Mouse (Mus musculus): ENCODE measurements at regions not wholly inside any gene's neighbourhood (a gene's known extent, or its start where the extent isn't known, plus 50 kb on each side); places are given as distances from the start of the nearest gene placed in this dataset.
A peak's percentile ranks its signal among the peaks of the same experiment; 100 is the strongest.

DNA sequence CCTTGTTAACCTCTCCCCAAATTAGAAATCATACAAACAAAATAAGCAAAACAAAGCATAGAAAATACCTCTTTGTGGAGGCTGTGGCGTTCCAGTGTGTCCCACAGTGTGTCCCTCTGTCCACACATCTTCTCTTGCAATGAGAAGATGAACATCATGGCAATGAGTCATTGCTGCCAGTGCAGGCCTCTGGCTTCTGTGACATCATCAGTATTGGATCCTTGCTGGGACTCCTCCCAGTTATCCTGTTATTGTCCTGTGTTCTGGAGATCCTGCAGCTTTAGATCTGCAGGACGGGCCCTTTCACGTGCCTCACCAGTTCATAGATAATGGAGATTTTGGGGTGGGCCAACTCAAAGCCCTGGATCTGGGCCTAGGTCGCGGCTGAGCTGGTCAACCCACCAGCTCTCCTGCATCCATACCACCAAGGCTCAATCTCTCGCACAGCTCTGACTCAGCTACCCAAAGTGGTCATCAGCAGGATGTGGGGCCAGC, 80.9 kb downstream of the Tmem212 start:
- intact Hi-C loops (cut with DNase I), result no loop called here
- DNase-seq, result no peak

DNA sequence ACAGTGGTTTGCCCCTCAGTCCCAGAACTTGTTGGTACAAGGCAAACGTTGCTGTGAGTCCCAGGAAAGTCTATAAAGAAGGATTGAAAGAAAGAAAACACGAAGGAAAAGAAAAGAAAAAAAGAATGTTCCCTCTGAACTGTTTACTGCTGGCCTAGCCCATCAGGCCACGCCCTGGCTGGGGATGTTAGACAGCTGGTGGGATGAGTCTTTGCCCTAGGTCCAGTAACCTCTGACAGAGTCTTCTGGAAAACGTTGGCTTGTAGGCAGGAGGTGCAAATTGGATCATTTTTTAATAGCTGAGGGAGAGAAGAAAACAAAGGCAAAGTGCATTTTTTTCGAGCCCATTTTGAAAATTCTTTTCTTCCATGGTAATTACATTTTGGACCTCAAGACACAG, 91.9 kb downstream of the Tmem212 start:
- intact Hi-C loops (cut with DNase I), result no loop called here
- DNase-seq, result no peak

DNA sequence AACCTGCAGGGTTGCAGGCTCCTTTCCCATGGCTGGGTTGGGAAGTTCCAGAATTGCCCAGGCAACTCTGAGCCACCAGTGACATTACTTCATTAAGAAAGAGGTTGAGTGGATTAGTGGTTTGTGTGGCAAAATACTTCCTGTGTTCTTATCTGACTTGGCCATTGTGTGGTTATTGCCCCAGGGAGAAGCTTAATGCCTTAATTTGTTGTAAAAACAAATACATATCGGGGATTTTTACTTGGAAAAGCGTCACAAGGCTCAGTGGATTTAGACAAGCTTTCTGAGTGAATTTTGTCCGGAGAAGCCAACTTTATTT, 80.5 kb upstream of the Fndc3b start:
- intact Hi-C loops (cut with DNase I), result no loop called here
- no peak for DNase-seq

DNA sequence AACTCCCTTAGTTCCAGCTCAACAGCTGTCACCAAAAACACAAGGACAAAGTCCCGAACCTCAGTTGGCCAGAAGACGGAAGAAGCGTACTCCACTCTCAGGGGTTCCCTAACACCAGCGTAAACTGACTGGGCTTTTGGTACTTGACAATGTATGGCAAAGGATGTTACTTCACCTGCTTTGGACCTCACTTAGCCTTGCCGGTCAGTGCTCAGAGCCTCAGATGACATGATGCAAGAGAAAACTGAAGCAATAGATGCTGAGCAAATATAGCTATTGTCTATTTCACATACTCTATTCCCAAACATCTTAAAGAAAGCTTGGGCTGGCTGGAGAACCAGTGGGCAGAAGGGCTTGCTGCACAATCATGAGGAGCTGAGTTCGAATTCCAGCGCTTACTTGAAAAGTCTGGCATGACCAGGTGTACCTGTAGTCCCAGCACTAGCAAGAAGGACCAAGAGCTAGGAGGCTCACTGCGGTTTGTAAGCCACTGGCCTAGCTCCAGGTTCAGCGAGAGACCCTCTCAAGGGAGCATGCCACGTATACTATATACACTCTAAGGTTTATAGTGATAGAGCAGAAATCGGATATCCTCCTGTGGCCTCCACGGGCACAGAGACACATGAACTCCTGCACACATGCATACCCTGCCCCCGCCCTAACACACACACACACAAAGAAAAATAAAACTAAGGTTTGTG, 80.0 kb upstream of the Fndc3b start:
- peak in 1 of 2 experiments; percentile 17 for DNase-seq
- intact Hi-C loops (cut with DNase I), result no loop called here

DNA sequence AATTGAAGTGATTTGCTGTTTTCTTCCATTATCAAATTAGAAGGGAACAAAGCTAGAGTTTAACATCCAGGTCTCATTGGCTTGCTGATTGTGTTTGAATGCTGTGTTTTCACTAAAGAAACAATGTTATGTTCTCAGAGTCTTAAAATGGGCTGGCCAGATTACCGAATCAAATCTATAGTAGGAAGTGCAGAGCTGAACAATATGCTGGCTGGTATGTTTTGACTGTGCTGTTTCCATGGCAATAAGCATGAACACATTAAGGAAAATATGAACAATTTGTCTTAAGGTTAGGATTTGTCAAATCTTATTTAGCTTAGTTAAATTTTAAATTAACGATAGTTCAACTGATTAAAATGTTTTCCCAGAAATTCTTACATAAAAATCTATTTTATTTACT, 72.8 kb upstream of the Fndc3b start:
- intact Hi-C loops (cut with DNase I), result no loop called here

DNA sequence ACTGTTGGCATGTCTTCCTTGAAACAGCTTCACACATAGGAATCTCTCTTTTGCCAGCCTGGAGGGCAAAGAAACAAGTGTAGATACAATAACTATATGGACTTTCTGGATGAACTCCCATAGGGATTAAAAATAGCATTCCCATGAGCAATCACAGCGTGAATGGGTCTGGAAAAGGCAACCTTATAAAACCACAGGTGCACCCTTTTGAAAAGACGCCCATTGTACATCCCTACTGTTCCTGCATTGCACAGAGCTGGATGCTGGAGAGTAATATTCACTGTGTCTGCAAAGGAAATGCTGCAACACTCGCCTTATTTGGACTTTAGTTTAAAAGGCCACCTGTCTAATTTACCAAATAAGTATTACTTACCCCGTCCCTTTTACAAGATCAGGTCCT, 72.4 kb upstream of the Fndc3b start:
- no peak for DNase-seq
- intact Hi-C loops (cut with DNase I), result no loop called here

More for the DNA sequence above, 72.8 kb upstream of the Fndc3b start:
- DNase-seq, result no peak

DNA sequence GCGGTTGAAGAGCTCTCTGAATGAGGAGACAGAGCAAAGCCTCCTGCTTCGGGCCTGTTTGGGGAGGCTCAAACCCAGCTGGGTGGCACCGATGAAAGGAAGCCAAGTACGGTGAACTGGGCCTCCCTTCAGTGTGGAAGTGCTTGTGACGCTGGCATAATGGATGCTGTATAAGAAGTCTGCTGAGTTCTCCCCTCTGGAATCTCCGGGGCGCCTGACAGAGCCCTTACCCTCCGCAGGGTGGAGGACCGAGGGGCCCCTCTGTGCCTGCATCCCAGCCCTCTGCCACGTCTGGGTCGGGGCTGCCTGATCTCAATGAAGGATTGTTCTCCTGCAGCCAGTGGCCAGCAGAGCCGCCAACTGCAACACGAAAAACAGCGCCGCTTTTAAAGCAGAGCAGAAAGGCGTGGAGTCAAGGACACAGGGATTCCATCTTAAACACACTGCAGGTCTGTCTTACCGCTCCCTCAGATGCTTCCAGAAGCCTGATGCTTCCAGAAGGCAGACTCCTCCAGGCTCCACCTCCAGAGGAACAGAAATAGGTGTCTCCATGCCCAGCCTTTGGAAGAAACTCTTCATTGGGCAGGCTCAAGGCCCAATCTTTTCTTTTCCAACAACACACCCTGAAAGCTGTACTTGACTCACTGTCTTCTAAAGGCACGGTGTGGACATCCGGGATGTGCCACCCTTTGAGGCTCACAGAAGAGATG, 71.1 kb upstream of the Fndc3b start:
- intact Hi-C loops (cut with DNase I), result no loop called here
- DNase-seq, result peak in 1 of 2 experiments; percentile 12

DNA sequence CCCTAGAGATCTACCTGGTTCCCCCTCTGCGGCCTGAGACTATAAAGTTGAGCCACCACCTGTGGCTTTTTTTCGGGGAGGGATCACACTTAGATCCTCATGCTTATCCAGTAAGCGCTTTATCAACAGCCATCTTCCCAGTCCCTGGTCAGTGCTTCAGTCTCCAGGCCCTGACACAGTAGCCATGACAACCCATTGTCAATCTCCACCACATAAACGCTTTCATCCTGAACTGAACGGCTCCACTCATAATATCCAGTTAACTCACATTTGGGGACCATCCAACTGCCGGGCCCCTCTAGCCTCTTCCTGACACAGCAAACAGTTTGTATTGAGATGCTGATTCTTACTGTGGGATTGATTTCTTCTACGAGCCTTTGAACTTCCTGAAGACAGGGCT, 68.8 kb upstream of the Fndc3b start:
- intact Hi-C loops (cut with DNase I), result no loop called here
- DNase-seq, result no peak

- intact Hi-C loops (cut with DNase I), result no loop called here
- no peak for DNase-seq
Measured at GRCm38 (mm10) chr3:27777751-27778150, 66.6 kb upstream of the Fndc3b start.

GRCm38 (mm10) chr3:27773176-27773575, 62.1 kb upstream of the Fndc3b start:
- intact Hi-C loops (cut with DNase I), result no loop called here
- DNase-seq, result no peak

GRCm38 (mm10) chr3:27769438-27769837, 58.3 kb upstream of the Fndc3b start:
- intact Hi-C loops (cut with DNase I), result no loop called here

DNA sequence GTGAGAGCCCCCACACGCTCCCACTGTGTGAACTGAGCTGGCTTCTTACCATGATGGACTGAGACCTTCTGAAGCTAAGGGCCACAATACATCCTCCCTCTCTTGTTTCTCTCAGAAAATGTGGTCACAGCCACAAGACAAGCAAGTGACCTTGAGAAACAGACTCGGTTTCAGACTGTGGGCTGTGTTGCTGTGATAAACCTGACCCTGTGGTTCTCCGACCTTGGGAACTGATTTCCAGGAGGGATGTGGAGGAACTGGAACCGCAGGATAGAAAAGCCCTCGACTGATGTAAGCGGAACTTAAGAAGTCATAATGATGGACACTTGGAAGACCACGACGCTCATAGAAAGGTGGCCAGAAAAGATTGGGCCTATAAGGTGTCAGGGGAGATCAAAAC, 56.1 kb upstream of the Fndc3b start:
- intact Hi-C loops (cut with DNase I), result no loop called here
- no peak for DNase-seq

More at GRCm38 (mm10) chr3:27769438-27769837, 58.3 kb upstream of the Fndc3b start:
- DNase-seq, result no peak

DNA sequence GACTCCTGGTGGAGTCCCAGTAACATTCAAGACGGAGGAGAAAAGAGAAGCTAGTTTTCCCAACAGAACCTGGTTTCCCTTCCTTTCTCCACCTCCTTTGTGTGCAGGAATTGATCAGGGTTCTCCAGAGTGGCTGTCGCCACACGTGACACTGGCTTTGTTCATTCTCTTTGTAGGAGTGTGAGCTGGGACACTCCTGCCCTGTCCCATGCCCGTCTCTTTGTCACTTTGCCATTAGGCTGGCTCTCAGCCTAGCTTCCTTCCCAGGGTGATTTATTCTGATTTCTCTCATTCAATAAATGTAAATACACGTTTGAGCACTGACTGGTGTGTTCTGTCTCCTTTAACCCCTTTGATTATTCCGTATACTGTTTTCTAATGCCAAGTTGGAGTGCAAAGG, 55.3 kb upstream of the Fndc3b start:
- intact Hi-C loops (cut with DNase I), result no loop called here
- DNase-seq, result peak in 1 of 2 experiments; percentile 24

DNA sequence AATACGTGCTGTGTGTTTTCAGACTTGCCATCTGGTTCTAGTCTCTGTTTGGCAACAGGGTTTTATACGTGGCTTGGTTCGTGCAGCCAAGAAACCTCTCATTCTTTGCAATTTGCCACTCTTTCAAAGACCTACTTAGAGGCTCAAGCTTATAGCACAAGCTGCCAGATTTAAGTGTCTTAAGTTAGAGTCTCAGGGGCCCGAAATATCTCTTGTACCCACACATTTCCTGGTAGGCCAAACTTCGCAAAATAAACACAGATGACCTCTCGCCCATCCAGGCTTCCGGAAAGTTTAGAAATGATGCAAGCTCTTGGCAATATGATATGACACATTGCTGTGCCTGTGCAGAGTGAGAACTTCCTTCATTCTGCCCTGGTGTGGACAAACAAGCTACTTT, 54.8 kb upstream of the Fndc3b start:
- intact Hi-C loops (cut with DNase I), result no loop called here
- peak; percentile 49 to 51 for DNase-seq

DNA sequence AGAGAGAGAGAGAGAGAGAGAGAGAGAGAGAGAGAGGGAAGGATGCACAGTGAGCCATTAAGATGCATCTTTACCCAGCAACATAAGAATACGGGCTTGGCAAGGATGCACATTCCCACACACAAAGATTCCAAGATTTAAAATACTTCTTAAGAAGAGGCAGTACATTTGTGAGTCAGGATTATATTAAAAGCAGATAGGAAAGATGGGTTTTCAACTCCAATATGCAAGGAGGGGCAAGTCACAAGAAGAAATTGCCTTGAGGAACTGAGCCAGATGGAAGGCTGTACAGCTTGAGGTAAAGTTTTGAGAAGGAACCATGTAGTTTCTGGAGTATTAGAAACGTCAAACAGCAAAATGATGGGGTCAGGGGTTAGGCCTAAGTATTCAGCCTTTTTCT, 53.4 kb upstream of the Fndc3b start:
- DNase-seq, result no peak
- intact Hi-C loops (cut with DNase I), result no loop called here

DNA sequence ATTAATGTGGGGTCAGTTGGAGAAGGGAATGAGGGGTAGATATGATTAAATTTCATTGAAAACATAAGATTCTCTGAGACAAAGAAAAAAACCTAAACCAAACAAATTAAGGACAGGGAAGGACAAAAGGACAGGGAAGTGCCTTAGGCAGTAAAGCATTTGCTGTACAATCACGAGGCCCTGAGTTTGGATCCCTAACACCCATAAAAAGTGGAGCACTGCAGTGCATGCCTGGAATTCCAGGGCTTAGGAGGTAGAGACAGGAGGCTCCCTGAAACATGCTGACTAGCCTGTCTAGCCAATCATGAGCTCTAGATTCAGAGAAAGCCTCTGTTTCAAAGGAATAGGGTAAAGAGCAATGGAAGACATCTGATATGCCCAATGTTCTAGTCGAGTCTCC, 49.9 kb upstream of the Fndc3b start:
- intact Hi-C loops (cut with DNase I), result no loop called here

More for the DNA sequence above, 49.9 kb upstream of the Fndc3b start:
- no peak for DNase-seq
